Mouse (Mus musculus): ENCODE results near the gene Dock9.

DNA sequence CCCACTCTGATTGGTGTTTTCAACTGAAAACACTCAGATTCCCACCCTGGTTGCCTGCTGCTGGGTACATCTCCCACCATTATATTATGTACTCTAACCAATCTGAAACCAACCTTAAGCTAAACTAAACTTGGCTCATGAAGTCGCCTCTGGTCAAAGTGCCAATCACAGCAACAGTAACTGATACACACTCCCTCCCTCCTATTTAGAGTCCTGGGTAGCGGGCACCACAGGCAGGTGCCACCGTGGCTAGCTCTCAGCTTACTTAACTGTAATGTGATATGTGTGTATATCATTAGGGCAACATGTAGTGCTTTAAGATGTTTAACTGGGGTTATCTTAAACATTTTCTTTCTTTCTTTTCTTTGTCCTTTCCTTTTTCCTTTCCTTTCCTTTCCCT, 177.1 kb downstream of the Dock9 start:
- TF ChIP-seq CTCF (IDR thresholded peaks at IDR 0.05; ENCODE audit: extremely low read depth, insufficient read depth, low read length), result no peak
- no peak for TF ChIP-seq POLR2A (IDR thresholded peaks at IDR 0.05; ENCODE audit: extremely low read depth, insufficient read depth, low read length)

Data from cortical plate, adult 2 months (tissue).